Mouse (Mus musculus): ENCODE data around the gene Gtf3a. TPM values are rescaled to one million over a fixed set of nuclear protein-coding genes. Genes with fewer than 3 reads are reported as not detected.

Gene Gtf3a
- polyA plus RNA-seq (2015; fragmentation: Nextera tagmentation; extraction: Ambion mirVana) = 127 and 136 TPM in 2 replicates

DNA sequence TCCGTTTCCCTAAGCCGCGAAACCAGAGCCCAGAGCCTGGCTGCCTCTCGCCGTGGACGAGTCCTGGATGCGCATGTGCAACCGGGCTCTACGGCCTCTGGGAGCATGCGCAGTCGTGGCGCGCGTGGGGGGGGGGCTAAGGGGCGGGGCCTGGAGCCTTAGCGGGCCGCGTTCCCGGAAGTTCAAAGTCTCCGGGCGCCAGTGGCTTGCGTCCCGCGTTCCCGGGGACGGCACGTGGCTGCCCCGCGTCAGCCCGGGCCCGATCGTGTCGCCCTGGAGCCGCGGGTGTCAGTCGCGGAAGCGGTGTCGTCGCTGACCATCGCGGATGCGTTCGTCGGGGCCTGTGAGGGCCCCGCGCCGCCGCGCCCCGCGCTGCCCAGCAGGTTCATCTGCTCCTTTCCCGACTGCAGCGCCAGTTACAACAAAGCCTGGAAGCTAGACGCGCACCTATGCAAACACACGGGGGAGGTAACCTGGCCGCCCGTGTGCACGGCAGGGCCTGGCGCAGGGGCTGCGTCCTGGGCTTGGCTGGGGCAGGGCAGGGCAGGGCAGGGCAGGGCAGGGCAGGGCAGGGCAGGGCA lies at the start of gene Gtf3a:
Gene Gtf3a, plus strand, starts transcription at position 150 of the 581 bp plus-strand sequence.
- peaks cover 19% of the 10 kb centered on the region for H3K36me3 ChIP-seq (ENCODE audit: control insufficient read depth, insufficient read depth, low read length)
- ATAC-seq = peak; percentile 98
- peak within 1 kb of the TSS; percentile 83 for H3K4me2 ChIP-seq (ENCODE audit: low read depth, low read length)
- WGBS = under 1% methylated on average over 62 of the region's 62 CpGs
- H3K4me3 ChIP-seq (ENCODE audit: low read length) = peak within 1 kb of the TSS; percentile 75
- H3K9ac ChIP-seq (ENCODE audit: low read depth, low read length) = peak within 1 kb of the TSS; percentile 89
- peaks cover 10% of the 10 kb centered on the region for H3K4me1 ChIP-seq (ENCODE audit: control insufficient read depth, insufficient read depth, low read length)
- no peaks in the 10 kb centered on the region for H3K27me3 ChIP-seq (replicated peaks; ENCODE audit: control insufficient read depth, insufficient read depth, low read length)
- no peaks in the 10 kb centered on the region; the same call in 1 of the 2 replicates for H3K9me3 ChIP-seq (ENCODE audit: control insufficient read depth, low read length)
- peak within 1 kb of the TSS; percentile 97 for H3K27ac ChIP-seq (ENCODE audit: low read length)

DNA sequence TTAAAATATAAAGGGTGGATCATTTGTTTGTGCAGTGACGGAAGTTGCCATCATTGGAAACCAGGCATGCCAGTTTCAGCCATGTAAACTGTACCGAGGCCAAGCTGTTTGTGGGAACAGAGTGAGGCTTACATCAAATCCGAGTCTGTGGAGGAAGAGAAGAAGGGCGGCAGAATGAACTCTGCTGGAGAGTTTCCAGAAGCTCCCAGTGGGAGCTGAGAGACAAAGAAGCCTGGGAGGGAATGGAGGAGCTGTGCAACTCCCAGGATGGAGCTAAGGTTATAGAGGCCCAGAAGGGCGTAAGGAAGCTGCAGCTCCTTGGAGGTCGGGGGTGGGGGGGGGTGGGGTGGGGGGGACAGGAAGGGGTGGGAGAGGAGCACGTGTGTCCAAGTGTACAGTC lies 48.1 kb upstream of the Gtf3a start:
- ATAC-seq = no peak
- H3K4me1 ChIP-seq (ENCODE audit: control insufficient read depth, insufficient read depth, low read length) = no peaks in the 10 kb centered on the region
- WGBS = 39% methylated on average over 7 of the region's 7 CpGs

DNA sequence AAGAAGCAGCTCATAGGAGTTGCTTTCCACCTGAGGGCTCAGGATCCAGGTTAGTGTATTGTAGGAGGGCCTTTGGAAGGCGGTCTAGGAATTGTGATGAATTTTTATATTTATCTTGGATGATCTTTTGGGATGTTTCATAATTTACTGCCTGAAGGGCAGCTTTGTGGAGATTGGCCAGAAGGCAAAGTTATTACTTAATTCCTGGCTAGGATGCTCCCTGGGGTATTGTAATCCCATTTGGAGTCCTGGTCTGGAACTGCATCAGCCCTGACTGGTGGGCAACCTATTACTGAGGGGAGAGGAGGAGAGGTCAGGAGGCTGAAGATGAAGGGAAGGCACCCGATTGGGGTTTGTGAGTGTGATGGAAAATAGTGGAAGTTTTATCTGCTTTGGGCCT lies 47.0 kb upstream of the Gtf3a start:
- Histone ChIP-seq H3K36me3 (ENCODE audit: control insufficient read depth, insufficient read depth, low read length) (no peaks in the 10 kb centered on the region), H3K27me3 (replicated peaks; ENCODE audit: control insufficient read depth, insufficient read depth, low read length) (no peaks in the 10 kb centered on the region), H3K4me1 (ENCODE audit: control insufficient read depth, insufficient read depth, low read length) (no peaks in the 10 kb centered on the region), H3K4me3 (ENCODE audit: low read length) (no peak overlapping the region), H3K27ac (ENCODE audit: low read length) (no peak overlapping the region), H3K9ac (ENCODE audit: low read depth, low read length) (no peak overlapping the region), H3K9me3 (ENCODE audit: control insufficient read depth, low read length) (no peaks in the 10 kb centered on the region), H3K4me2 (ENCODE audit: low read depth, low read length) (no peak overlapping the region)
- 87% methylated on average over 2 of the region's 2 CpGs for WGBS
- no peak for ATAC-seq

More for the DNA sequence above, 48.1 kb upstream of the Gtf3a start:
- Histone ChIP-seq H3K4me2 (ENCODE audit: low read depth, low read length) (no peak overlapping the region), H3K27me3 (replicated peaks; ENCODE audit: control insufficient read depth, insufficient read depth, low read length) (no peaks in the 10 kb centered on the region), H3K9ac (ENCODE audit: low read depth, low read length) (no peak overlapping the region), H3K27ac (ENCODE audit: low read length) (no peak overlapping the region), H3K36me3 (ENCODE audit: control insufficient read depth, insufficient read depth, low read length) (no peaks in the 10 kb centered on the region), H3K9me3 (ENCODE audit: control insufficient read depth, low read length) (no peaks in the 10 kb centered on the region), H3K4me3 (ENCODE audit: low read length) (no peak overlapping the region)

DNA sequence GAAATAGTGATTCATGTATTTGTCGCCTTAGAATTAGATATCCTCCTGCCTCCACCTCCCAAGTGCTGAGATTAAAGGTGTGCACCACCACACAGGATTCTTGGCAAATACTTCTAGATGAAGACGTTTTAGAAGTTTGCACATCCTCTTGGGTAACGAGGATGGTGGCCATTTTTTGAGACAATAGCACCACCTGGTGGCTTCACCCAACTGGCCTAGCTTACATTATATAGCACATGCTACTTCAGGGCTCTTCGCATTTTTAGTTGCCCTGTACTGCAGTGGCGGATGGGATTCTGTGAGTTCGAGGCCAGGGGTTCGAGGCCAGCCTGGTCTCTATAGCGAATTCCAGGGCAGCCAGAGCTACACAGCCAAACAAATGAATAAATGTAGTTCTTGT lies 44.1 kb upstream of the Gtf3a start:
- WGBS = 26% methylated on average over 8 of the region's 8 CpGs
- Histone ChIP-seq H3K4me1 (ENCODE audit: control insufficient read depth, insufficient read depth, low read length) (peaks cover 5% of the 10 kb centered on the region; the same call in 1 of the 2 replicates), H3K27me3 (replicated peaks; ENCODE audit: control insufficient read depth, insufficient read depth, low read length) (no peaks in the 10 kb centered on the region), H3K9me3 (ENCODE audit: control insufficient read depth, low read length) (no peaks in the 10 kb centered on the region), H3K4me2 (ENCODE audit: low read depth, low read length) (no peak overlapping the region), H3K9ac (ENCODE audit: low read depth, low read length) (no peak overlapping the region), H3K36me3 (ENCODE audit: control insufficient read depth, insufficient read depth, low read length) (no peaks in the 10 kb centered on the region), H3K4me3 (ENCODE audit: low read length) (no peak overlapping the region), H3K27ac (ENCODE audit: low read length) (no peak overlapping the region)
- peak; percentile 71 for ATAC-seq

DNA sequence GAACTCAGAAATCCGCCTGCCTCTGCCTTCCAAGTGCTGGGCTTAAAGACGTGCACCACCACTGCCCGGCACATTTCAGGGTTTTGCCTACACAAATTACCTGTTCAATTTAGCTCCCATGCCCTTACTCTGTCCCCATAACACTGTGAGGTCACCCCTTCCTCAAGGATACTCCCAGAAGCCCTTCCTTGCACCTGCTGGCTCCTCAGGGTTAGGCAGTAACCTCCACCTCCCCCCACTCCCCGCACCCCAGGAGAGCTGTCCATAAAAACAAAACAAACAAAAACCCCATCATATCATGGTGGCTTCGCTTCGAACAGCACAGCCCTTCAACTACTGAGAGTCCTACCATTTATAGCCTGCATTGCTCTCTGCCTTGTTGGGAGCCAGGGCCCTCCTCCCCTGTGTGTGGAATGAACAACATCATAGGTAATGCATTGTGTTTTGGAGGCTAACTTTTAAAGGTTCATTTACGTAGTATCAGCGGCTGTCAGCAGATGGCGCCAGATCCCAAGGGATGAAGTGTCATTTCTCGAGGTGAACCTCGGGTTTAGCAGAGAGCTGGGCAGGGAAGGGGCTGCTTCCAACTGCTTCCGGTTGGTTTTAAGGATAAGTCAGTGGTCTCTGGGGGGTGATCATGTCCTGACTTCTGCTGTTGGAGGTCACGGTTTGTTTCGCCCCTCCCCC lies 42.8 kb upstream of the Gtf3a start:
- Histone ChIP-seq H3K9me3 (ENCODE audit: control insufficient read depth, low read length) (no peaks in the 10 kb centered on the region), H3K4me1 (ENCODE audit: control insufficient read depth, insufficient read depth, low read length) (peaks cover 5% of the 10 kb centered on the region; the same call in 1 of the 2 replicates), H3K9ac (ENCODE audit: low read depth, low read length) (no peak overlapping the region), H3K27ac (ENCODE audit: low read length) (no peak overlapping the region), H3K36me3 (ENCODE audit: control insufficient read depth, insufficient read depth, low read length) (no peaks in the 10 kb centered on the region), H3K27me3 (replicated peaks; ENCODE audit: control insufficient read depth, insufficient read depth, low read length) (no peaks in the 10 kb centered on the region), H3K4me2 (ENCODE audit: low read depth, low read length) (no peak overlapping the region), H3K4me3 (ENCODE audit: low read length) (no peak overlapping the region)
- peak; percentile 44 for ATAC-seq
- WGBS = 24% methylated on average over 14 of the region's 14 CpGs

DNA sequence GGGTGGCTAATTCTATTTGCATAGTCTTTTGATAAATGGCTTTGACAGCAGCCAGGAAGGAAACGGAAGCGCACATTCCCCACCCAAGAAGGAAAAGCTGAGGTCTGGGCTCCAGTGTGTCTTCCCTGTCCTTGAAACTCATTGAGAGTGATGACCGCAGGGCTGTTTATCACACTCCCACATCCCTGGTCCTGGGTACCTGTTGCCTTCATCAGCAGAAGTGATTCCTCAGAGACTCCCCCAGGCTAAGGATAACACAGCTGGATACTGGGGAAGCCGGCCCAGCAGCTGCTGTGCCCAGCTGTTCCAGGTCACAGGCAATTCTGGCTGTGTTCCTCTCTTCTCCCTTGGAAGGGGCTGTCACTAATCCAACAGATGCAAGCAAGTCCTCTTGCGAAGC lies 40.9 kb upstream of the Gtf3a start:
- H3K27ac ChIP-seq (ENCODE audit: low read length) = no peak overlapping the region
- ATAC-seq = no peak

DNA sequence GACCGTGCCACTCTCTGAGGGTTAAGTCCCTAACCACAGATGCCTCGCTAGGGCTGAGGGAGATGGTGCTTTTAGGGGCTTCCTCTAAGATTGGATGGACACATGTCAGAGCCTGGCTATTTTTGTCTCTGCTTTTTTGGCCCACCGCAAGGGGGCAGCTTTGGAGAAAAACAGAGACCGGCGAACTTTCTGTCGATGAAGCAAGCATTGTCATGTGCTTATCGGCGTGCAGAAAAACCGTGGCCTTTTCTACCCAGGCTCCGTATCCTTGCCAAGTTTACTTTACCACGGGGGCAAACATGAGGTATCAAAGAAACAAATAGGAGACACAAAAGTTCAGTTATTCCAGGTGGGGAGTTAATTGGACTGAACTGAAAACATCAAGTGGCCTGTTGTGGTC lies 39.8 kb upstream of the Gtf3a start:
- Histone ChIP-seq H3K27me3 (replicated peaks; ENCODE audit: control insufficient read depth, insufficient read depth, low read length) (no peaks in the 10 kb centered on the region), H3K9ac (ENCODE audit: low read depth, low read length) (no peak overlapping the region), H3K4me2 (ENCODE audit: low read depth, low read length) (no peak overlapping the region), H3K9me3 (ENCODE audit: control insufficient read depth, low read length) (no peaks in the 10 kb centered on the region), H3K27ac (ENCODE audit: low read length) (no peak overlapping the region), H3K36me3 (ENCODE audit: control insufficient read depth, insufficient read depth, low read length) (no peaks in the 10 kb centered on the region), H3K4me3 (ENCODE audit: low read length) (no peak overlapping the region), H3K4me1 (ENCODE audit: control insufficient read depth, insufficient read depth, low read length) (peaks cover 9% of the 10 kb centered on the region; the same call in 1 of the 2 replicates)
- WGBS = 51% methylated on average over 11 of the region's 11 CpGs
- ATAC-seq = no peak

More for the DNA sequence above, 40.9 kb upstream of the Gtf3a start:
- Histone ChIP-seq H3K4me3 (ENCODE audit: low read length) (no peak overlapping the region), H3K4me2 (ENCODE audit: low read depth, low read length) (no peak overlapping the region), H3K9ac (ENCODE audit: low read depth, low read length) (no peak overlapping the region), H3K36me3 (ENCODE audit: control insufficient read depth, insufficient read depth, low read length) (no peaks in the 10 kb centered on the region), H3K27me3 (replicated peaks; ENCODE audit: control insufficient read depth, insufficient read depth, low read length) (no peaks in the 10 kb centered on the region), H3K9me3 (ENCODE audit: control insufficient read depth, low read length) (no peaks in the 10 kb centered on the region), H3K4me1 (ENCODE audit: control insufficient read depth, insufficient read depth, low read length) (peaks cover 9% of the 10 kb centered on the region; the same call in 1 of the 2 replicates)
- 27% methylated on average over 5 of the region's 5 CpGs for WGBS

DNA sequence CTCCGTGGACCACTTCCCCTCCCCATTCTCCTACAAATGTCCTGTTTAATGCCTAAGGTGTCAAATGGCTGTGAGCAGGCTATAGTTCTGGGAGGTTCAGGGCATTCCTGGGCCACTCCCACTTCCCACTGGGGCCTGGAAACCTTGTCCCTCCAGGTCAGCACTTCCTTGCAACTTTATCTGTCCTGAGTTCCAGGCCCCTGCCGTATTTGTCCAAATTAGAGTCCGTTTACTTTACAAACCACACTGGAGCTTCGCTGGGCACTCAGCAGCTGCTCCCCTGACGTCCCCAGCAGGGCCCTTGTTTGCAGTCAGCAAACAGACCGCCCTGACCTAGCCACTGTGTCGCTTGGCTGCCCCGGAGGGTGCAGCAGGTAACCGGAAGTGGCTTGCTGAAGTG lies 36.3 kb upstream of the Gtf3a start:
- peaks cover 14% of the 10 kb centered on the region; the same call in 1 of the 2 replicates for H3K4me1 ChIP-seq (ENCODE audit: control insufficient read depth, insufficient read depth, low read length)
- 0 out of 2 replicates have a peak overlapping the region, but pooled peaks have one; percentile 7 for H3K27ac ChIP-seq (ENCODE audit: low read length)
- peak; percentile 64; the same call in 1 of the 2 replicates for ATAC-seq
- 6% methylated on average over 9 of the region's 9 CpGs for WGBS
- H3K27me3 ChIP-seq (replicated peaks; ENCODE audit: control insufficient read depth, insufficient read depth, low read length) = no peaks in the 10 kb centered on the region
- no peak overlapping the region for H3K4me2 ChIP-seq (ENCODE audit: low read depth, low read length)
- H3K4me3 ChIP-seq (ENCODE audit: low read length) = no peak overlapping the region
- H3K9me3 ChIP-seq (ENCODE audit: control insufficient read depth, low read length) = no peaks in the 10 kb centered on the region
- H3K9ac ChIP-seq (ENCODE audit: low read depth, low read length) = no peak overlapping the region
- no peaks in the 10 kb centered on the region for H3K36me3 ChIP-seq (ENCODE audit: control insufficient read depth, insufficient read depth, low read length)

DNA sequence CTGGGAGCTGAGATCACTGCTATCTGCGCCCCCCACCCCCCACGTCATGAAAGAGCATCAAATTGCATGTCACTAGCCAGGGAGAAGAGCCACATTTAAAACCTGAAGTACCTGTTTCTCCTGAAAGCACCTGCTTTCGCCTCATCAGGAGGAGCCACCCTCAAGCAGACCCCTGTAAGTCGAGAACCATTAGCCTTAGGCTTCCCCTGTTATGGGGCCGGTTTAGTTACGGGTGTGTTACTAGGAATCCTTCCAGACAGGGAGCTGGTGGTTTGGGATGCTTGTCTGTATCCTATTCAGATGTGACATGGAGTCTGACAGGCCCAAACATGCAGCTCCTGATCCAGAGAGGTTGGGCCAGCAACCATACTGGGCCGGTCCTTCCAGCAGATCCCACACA lies 35.1 kb upstream of the Gtf3a start:
- H3K27ac ChIP-seq (ENCODE audit: low read length) = no peak overlapping the region
- no peak overlapping the region for H3K4me2 ChIP-seq (ENCODE audit: low read depth, low read length)
- WGBS = 84% methylated on average over 7 of the region's 7 CpGs

More for the DNA sequence above, 35.1 kb upstream of the Gtf3a start:
- H3K36me3 ChIP-seq (ENCODE audit: control insufficient read depth, insufficient read depth, low read length) = no peaks in the 10 kb centered on the region
- H3K27me3 ChIP-seq (replicated peaks; ENCODE audit: control insufficient read depth, insufficient read depth, low read length) = no peaks in the 10 kb centered on the region
- H3K4me1 ChIP-seq (ENCODE audit: control insufficient read depth, insufficient read depth, low read length) = 0 out of 2 replicates have a peak, but pooled peaks cover 9% of the 10 kb centered on the region
- H3K9me3 ChIP-seq (ENCODE audit: control insufficient read depth, low read length) = no peaks in the 10 kb centered on the region
- no peak overlapping the region for H3K4me3 ChIP-seq (ENCODE audit: low read length)
- ATAC-seq = no peak
- H3K9ac ChIP-seq (ENCODE audit: low read depth, low read length) = no peak overlapping the region

All from intestine, embryonic 16.5 days (tissue).